Mouse (Mus musculus) heart, adult 11 months (tissue): ENCODE measurements around the gene Sgcb.

ENCODE experiments used
- DNase-seq: peaks from one replicate; pipeline ENCODE4 v3.0.0; 2022

The Sgcb gene

DNA sequence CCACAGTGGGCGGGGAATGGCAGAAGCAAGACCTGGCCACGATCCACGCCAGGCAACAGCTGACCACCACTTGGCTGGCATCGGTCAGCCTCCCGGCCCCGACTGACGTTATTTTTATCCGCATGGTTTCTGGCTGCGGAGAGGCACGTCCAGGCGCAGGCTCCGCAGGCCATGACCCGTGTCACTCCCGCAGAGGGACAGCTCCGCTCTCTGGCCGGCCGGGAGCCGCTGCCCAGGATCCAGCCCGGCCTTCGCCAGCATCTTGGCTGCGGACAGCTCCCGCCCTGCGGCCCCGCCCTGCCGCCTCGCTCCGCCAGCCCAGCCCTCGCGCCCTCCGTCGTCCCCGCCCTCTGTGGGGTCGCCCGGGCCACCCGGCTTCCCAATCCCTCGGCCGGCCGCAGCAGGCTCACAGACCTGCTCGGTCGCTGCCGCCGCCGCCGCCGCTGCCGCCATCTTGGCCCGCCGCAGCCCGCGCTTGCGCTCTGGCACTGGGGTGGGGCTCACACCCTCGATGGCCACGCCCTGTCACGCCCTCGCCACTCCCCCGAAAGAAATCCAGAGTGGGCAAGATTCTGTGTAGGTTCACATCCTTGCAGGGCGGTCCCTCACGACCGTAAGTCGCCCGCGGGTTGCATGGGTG is at the start of gene Sgcb:
Gene Sgcb (minus strand): TSS at position 530 of the 640 bp plus-strand sequence.
- peak; percentile 99 for DNase-seq

DNA sequence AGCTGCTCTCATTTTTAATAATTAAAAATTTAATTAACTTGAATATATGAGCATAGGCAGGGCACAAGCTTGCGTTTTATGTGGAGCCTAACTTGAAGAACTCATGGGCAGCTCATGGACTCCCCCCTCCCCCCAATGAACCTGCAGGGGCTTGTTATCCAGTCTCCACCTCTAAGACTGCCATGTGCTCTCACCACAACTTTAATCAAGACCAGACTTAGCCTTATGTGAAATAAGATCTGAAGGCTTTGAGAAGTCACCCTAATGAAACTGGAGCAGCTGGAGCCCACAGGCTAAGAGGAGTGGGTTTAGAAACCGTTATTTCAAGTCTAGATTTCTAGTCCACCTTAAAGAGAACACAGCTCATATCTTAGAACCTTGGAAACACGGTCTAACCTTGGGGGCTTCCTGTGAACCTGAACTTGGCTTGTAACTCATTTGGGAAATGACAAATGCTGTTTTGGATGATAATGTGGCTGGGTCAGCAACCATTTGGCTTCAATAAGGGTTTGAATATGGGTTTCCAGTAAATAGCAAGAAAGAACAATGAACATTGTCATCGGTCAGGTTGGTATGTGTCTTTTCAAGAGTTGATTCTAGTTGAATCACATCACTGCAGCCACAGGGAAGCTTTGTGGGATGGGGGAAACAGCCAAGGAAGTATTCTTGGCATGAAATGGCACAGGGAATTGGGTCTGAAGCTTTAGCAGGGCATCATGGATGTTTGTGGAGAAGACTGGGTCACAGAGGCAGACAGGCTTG is 46.8 kb upstream of the Sgcb start:
- DNase-seq: peak; percentile 25

DNA sequence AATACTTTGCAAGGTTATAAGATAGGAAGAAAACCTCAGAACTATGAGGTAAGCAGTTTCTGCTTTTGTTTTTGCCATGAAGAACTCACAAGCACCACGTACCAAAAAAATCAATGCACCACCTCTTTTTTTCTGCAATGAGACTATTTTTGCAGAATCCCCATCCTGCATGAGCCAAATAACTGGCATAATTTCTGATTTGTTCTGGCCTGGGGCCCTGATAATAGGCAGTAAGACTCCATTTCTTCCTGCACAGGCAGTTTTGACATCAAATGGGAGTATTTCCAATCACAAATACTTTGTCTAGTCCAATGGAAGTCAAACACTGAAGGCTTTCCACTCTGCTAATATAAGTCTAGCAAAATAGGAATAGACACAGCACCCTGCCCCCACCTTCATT is 46.2 kb upstream of the Sgcb start:
- DNase-seq: peak; percentile 65

DNA sequence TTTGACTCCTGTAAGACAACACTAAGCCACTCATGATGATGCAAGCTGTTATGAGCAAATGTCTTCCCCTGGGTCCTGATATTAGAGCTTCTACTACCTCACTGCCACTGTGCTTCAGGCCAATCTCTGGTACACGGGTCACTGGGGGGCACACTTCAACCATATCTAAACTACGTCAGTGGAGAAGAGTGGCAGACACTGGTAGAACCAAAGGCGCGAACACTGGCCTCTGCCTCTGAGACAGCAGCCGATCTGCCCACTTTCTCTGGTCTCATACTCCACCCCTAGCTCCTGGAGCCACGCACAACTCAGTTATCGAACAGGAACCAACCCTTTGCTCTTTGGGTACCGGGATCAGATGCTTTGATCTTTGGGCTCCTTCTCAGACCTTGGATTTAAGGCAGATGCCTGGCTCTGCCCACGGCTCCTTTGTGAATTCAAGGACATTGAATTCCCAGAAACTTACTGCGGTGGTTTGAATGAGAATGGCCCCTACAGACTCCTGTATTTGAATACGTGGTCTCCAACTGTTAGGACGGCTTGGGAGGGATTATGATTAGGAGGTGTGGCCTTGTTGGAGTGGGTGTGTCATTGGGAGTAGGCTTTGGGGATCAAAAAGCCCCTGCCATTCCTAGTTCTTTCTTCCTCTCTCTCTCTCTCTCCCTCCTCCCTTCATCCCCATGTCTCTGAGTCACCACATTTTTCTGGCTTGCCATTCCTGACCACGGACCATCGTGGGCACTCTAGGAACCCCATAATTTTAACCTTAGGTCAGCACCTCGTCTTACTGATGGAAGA is 44.3 kb upstream of the Sgcb start:
- DNase-seq: peak; percentile 90

DNA sequence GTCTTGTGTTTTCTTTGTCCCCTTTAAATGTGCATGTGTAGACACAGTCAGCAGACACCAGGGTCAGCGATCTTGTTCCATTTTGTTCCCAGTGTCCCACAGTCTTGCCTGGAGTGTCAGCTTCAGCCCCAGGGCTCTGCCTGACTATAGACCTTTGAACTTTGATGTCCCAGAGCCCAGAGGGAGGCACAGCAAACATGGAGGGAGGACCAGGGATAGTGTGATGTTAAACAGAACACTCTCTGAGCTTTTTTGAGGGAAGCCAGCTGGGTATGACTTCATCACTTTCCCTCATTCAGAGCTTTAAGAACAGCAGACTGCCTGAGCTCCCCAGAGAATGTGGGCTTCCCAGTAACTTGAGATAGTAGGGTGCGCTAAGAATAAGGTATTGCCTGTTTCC is 42.6 kb upstream of the Sgcb start:
- peak; percentile 96 for DNase-seq

GRCm38 (mm10) chr5:73688576-73688975 is 41.0 kb upstream of the Sgcb start:
- peak; percentile 91 for DNase-seq

GRCm38 (mm10) chr5:73686149-73686548 is 38.6 kb upstream of the Sgcb start:
- DNase-seq: peak; percentile 86

DNA sequence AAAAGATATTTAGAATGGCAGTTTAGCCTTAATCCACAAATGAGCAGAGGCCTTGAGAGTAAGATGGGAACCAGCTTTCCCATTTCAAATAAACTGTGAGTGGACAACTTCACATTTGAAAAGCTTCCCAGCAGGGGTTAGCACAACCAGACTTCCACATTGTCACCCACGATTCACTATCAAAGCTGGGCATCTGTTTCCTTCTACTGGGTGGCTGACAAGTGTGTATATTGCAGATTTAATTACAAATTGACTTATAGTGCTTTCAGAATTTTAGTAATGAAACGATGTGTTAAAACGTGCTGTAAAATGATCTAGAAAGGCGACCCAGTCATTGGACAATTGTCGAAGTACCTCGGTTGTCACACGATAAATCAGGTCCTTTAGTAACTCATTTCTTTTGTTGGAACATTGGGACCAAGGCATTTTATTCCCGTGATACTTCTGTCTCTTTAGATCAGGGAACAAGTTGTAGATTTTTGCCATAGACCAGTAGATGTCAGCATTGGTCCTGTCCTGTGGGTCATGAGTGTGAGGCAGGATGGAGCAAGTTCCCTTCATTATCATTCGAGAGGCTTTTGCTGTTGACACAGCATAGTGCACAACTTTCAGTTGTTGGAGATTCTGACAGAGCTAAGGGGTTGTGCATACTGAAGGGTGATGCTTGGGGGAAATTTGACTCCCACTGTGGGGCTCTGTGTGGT is 36.3 kb upstream of the Sgcb start:
- DNase-seq: peak; percentile 66

DNA sequence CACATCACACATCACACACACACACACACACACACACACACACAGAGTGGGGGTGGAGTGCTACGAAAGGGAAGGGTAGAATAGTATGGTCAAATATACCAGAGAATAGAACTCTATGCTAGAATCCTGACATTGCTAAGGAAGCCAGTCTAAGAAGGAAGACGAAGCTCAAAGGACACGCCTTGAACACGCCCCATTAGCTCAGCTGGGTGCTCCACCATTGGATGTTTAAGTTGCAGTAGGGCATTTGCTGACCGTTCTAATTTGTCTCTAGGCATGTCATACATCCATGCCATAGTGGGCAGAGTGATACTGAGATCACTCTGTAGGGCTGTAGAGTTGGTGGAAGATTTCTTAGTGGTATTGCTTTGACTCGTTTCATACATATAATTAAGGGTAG is 35.6 kb upstream of the Sgcb start:
- DNase-seq: peak; percentile 51

DNA sequence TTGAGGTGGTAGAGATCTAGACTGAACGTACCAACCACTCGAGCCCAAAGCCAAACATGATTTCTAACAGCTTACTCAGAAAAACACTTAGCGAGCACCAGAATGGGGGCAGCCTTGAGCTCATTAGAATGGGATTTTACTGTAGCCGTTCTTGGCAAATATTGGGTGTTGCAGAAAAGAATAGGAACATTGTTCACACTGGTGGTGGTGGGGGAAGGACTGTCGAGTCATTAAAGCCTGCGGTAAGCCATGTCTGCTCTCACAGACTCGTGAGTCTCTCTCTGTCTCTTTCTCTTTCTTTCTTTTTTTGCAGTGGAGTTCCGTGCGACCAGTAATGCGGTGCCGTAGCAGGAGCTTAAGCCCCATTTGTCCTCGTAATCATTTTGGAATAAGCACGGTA is 29.0 kb upstream of the Sgcb start:
- DNase-seq: no peak

DNA sequence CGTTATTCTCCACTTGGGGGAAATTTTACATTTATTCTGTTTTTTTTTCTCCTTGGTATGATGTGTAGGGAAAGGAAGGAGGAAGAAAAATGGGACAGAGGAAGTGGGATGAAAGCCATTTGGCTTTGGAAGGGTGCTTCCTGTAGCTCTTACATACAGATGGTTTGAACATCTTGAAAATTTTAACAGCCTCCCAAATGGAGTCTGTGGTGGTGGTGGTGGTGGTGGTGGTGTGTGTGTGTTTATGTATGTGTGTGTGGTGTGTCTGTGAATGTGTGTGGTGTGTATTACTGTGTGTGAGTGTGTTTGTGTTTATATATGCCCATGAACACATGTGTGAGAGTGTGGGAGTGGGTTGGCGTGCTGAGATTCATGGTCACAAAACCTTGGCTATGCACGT is 28.0 kb upstream of the Sgcb start:
- peak; percentile 78 for DNase-seq

GRCm38 (mm10) chr5:73669386-73669785 is 21.8 kb upstream of the Sgcb start:
- no peak for DNase-seq

GRCm38 (mm10) chr5:73667877-73668276 is 20.3 kb upstream of the Sgcb start:
- DNase-seq: no peak

GRCm38 (mm10) chr5:73666695-73667094 is 19.1 kb upstream of the Sgcb start:
- DNase-seq: no peak

DNA sequence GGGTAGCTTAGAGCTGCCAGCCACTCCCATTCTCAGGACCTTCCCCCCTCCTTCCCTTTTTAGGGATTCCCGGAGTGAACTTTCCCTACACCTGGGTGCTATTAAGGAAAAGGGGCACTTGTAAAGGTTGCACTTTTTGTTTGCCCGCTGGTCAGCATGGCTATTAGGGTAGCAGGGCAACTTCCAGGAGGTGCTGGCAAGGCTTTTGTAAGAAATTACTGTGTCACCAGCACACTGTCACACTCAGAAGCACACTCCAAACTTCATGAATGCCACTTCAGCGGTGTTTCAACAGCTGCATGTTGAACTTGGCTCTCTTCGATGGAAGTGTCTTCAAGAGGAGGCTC is 4.2 kb upstream of the Sgcb start:
- DNase-seq: no peak

DNA sequence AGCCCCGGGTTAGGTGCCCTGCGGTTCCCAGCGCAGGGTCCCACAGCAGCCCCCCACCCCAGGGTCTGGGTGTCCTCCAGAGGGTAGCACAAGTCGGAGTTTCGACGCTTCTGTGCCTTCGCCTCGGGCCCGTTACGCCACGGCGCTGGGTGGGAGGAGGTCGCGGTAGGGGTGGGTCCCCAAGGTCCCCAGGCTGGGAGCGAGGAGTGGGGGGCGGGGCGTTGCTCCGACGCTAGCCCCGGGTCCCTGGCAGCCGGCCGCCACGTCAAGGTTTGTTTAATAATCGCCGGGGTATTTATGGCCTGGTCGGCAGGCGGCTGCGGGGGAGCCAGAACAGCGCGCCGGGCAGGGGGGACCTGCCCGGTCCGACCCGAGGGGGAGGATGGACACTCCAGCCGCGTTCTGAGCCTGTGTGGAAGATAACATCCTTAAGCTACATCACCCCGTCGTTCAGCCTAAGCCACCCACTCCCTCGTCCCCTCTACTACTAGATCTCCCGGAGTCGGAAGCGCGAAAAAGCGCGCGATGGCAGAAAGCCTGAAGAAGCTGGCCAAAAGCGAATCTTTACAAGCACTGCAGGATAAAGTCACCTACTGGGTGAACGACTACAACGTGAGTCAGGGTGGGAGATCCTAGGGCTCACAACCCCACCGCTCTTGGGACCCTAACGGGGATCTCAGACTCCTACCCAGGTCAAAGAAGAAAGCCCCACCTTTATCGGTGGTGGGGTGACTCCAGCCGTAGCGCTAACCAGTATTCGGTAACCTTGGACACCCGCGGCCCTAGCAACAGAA is 3.7 kb upstream of the Sgcb start, which contains the start of gene Spata18:
Gene Spata18 (plus strand): TSS at position 319 of the 794 bp plus-strand sequence.
- peak; percentile 96 for DNase-seq

GRCm38 (mm10) chr5:73650365-73650964 is 2.9 kb upstream of the Sgcb start:
- DNase-seq: no peak

GRCm38 (mm10) chr5:73642091-73642490 is 5.5 kb downstream of the Sgcb start:
- DNase-seq: no peak

- DNase-seq: no peak
Measured at GRCm38 (mm10) chr5:73641058-73641457, 6.5 kb downstream of the Sgcb start.

DNA sequence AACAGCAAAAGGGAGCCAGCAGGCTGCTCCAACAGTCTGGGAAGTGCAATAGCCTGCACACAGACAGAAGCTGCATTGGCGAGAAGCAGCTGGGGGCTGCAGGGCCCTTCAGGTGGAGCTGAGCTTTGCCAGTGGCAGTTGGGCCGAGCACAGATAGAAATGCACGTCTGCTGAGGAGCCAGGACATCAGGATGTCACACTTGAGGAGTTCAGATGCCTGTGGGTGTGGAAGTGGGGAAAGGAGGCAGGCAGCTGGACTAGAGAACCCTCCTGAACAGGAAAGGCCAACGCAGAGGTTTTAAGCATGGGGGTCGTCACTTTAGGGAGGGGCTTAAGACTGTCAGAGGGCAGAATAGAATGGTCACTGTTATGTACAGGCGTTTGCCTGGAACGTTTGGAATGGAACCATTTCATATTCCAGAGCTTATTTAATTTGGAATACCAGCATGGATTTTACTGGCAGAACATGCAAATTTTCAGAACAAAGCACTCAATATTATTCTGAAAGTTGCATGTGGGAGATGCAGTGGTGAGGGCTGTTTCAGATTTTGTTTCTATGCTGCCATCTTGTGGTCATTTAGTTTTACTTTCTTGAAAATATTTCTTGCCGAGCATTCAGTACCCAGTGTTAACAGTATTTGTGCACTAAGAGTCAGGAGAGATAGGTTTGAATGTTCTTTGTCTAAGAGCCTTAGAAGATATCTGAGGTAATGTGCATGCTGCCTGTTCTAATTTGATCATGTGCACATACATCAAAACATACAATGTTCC is 10.1 kb downstream of the Sgcb start:
- peak; percentile 86 for DNase-seq

GRCm38 (mm10) chr5:73633141-73633540 is 14.4 kb downstream of the Sgcb start:
- peak; percentile 81 for DNase-seq
